Mouse (Mus musculus): Measurements from ENCODE around the gene Sema4b. TPM values are rescaled to one million over a fixed set of nuclear protein-coding genes. Genes with fewer than 3 reads are reported as not detected.

The Sema4b gene
- total and polyA plus RNA-seq, 2 experiments from 2014 or later: 11.7 to 17.5 TPM

GRCm38 (mm10) chr7:80221179-80221750 lies 34.6 kb downstream of the Sema4b start:
- H3K9ac ChIP-seq (replicated peaks; ENCODE audit: low read depth, low read length): no peak overlapping the region
- DNase-seq (ENCODE audit: low spot score) (no peak), ATAC-seq (ENCODE audit: insufficient read depth, low read depth) (no peak)
- H3K4me3 ChIP-seq (ENCODE audit: low read depth, low read length): no peak overlapping the region
- H3K4me1 ChIP-seq (ENCODE audit: control insufficient read depth, insufficient read depth): no peaks in the 10 kb centered on the region
- H3K27me3 ChIP-seq (ENCODE audit: control insufficient read depth, insufficient read depth, low read length): no peaks in the 10 kb centered on the region
- no peaks in the 10 kb centered on the region for H3K9me3 ChIP-seq (replicated peaks; ENCODE audit: control insufficient read depth, low read length)
- no peak overlapping the region for H3K4me2 ChIP-seq (ENCODE audit: low read depth, low read length)
- no peak overlapping the region for H3K27ac ChIP-seq (ENCODE audit: low read depth)
- peaks cover 86% of the 10 kb centered on the region for H3K36me3 ChIP-seq (replicated peaks; ENCODE audit: control insufficient read depth, insufficient read depth, low read length)
- WGBS: 77% methylated on average over 4 of the region's 4 CpGs
- no peak for TF ChIP-seq CTCF (IDR thresholded peaks at IDR 0.05; ENCODE audit: low read depth)

- ATAC-seq (ENCODE audit: insufficient read depth, low read depth): no peak
- Histone ChIP-seq H3K4me2 (ENCODE audit: low read depth, low read length) (no peak overlapping the region), H3K4me3 (ENCODE audit: low read depth, low read length) (no peak overlapping the region), H3K27me3 (ENCODE audit: control insufficient read depth, insufficient read depth, low read length) (no peaks in the 10 kb centered on the region), H3K36me3 (replicated peaks; ENCODE audit: control insufficient read depth, insufficient read depth, low read length) (peaks cover 52% of the 10 kb centered on the region), H3K9me3 (replicated peaks; ENCODE audit: control insufficient read depth, low read length) (no peaks in the 10 kb centered on the region), H3K4me1 (ENCODE audit: control insufficient read depth, insufficient read depth) (0 out of 2 replicates have a peak, but pooled peaks cover 8% of the 10 kb centered on the region), H3K27ac (ENCODE audit: low read depth) (no peak overlapping the region), H3K9ac (replicated peaks; ENCODE audit: low read depth, low read length) (no peak overlapping the region)
- no peak for DNase-seq (ENCODE audit: low spot score)
- TF ChIP-seq CTCF (IDR thresholded peaks at IDR 0.05; ENCODE audit: low read depth) (no peak), EP300 (IDR thresholded peaks at IDR 0.05; ENCODE audit: low read depth) (no peak)
- WGBS: 95% methylated on average over 4 of the region's 4 CpGs
Observed at GRCm38 (mm10) chr7:80227065-80227464, 40.4 kb downstream of the Sema4b start.

- Histone ChIP-seq H3K27ac (ENCODE audit: low read depth) (no peak overlapping the region), H3K4me1 (ENCODE audit: control insufficient read depth, insufficient read depth) (peaks cover 13% of the 10 kb centered on the region; the same call in 1 of the 2 replicates), H3K9me3 (replicated peaks; ENCODE audit: control insufficient read depth, low read length) (no peaks in the 10 kb centered on the region), H3K4me3 (ENCODE audit: low read depth, low read length) (no peak overlapping the region), H3K36me3 (replicated peaks; ENCODE audit: control insufficient read depth, insufficient read depth, low read length) (peaks cover 26% of the 10 kb centered on the region), H3K4me2 (ENCODE audit: low read depth, low read length) (no peak overlapping the region), H3K27me3 (ENCODE audit: control insufficient read depth, insufficient read depth, low read length) (no peaks in the 10 kb centered on the region), H3K9ac (replicated peaks; ENCODE audit: low read depth, low read length) (no peak overlapping the region)
- WGBS: 81% methylated on average over 6 of the region's 6 CpGs
- DNase-seq (ENCODE audit: low spot score) (no peak), ATAC-seq (ENCODE audit: insufficient read depth, low read depth) (no peak)
- TF ChIP-seq EP300 (IDR thresholded peaks at IDR 0.05; ENCODE audit: low read depth) (no peak), CTCF (IDR thresholded peaks at IDR 0.05; ENCODE audit: low read depth) (no peak)
Observed at GRCm38 (mm10) chr7:80230196-80230595, 43.6 kb downstream of the Sema4b start.

GRCm38 (mm10) chr7:80231971-80232488 lies 45.4 kb downstream of the Sema4b start:
- Histone ChIP-seq H3K9me3 (replicated peaks; ENCODE audit: control insufficient read depth, low read length) (no peaks in the 10 kb centered on the region), H3K9ac (replicated peaks; ENCODE audit: low read depth, low read length) (peak overlapping the region; percentile 47)
- WGBS: under 1% methylated on average over 29 of the region's 29 CpGs

GRCm38 (mm10) chr7:80232489-80233029 lies 45.9 kb downstream of the Sema4b start, which contains the start of the genes Cib1 and Gdpgp1:
Gene Cib1 (minus strand): TSS chr7:80232813.
Gene Gdpgp1 (plus strand): TSS chr7:80232865.
- Histone ChIP-seq H3K4me1 (ENCODE audit: control insufficient read depth, insufficient read depth) (peaks cover 13% of the 10 kb centered on the region; the same call in 1 of the 2 replicates), H3K27ac (ENCODE audit: low read depth) (peak within 1 kb of the TSS; percentile 64), H3K9me3 (replicated peaks; ENCODE audit: control insufficient read depth, low read length) (no peaks in the 10 kb centered on the region), H3K9ac (replicated peaks; ENCODE audit: low read depth, low read length) (peak within 1 kb of the TSS; percentile 75), H3K27me3 (ENCODE audit: control insufficient read depth, insufficient read depth, low read length) (no peaks in the 10 kb centered on the region), H3K4me3 (ENCODE audit: low read depth, low read length) (peak within 1 kb of the TSS; percentile 69), H3K36me3 (replicated peaks; ENCODE audit: control insufficient read depth, insufficient read depth, low read length) (peaks cover 10% of the 10 kb centered on the region; the same call in 1 of the 2 replicates), H3K4me2 (ENCODE audit: low read depth, low read length) (peak within 1 kb of the TSS; percentile 85)
- no peak for TF ChIP-seq EP300 (IDR thresholded peaks at IDR 0.05; ENCODE audit: low read depth)
- TF ChIP-seq CTCF (IDR thresholded peaks at IDR 0.05; ENCODE audit: low read depth): no peak
- peak; percentile 95 for DNase-seq (ENCODE audit: low spot score)
- 0% methylated on average over 56 of the region's 56 CpGs for WGBS
- ATAC-seq (ENCODE audit: insufficient read depth, low read depth): peak; percentile 100

More at GRCm38 (mm10) chr7:80231971-80232488, 45.4 kb downstream of the Sema4b start:
- Histone ChIP-seq H3K27me3 (ENCODE audit: control insufficient read depth, insufficient read depth, low read length) (no peaks in the 10 kb centered on the region), H3K4me2 (ENCODE audit: low read depth, low read length) (peak overlapping the region; percentile 85), H3K27ac (ENCODE audit: low read depth) (peak overlapping the region; percentile 49), H3K4me3 (ENCODE audit: low read depth, low read length) (peak overlapping the region; percentile 69), H3K4me1 (ENCODE audit: control insufficient read depth, insufficient read depth) (peaks cover 13% of the 10 kb centered on the region; the same call in 1 of the 2 replicates), H3K36me3 (replicated peaks; ENCODE audit: control insufficient read depth, insufficient read depth, low read length) (peaks cover 15% of the 10 kb centered on the region)
- TF ChIP-seq CTCF (IDR thresholded peaks at IDR 0.05; ENCODE audit: low read depth) (no peak), EP300 (IDR thresholded peaks at IDR 0.05; ENCODE audit: low read depth) (no peak)
- peak; percentile 37 for ATAC-seq (ENCODE audit: insufficient read depth, low read depth)
- DNase-seq (ENCODE audit: low spot score): peak; percentile 30

All from heart, postnatal 0 days (tissue).